Mouse (Mus musculus): ENCODE results near the gene Cdc20. TPM values are rescaled to one million over a fixed set of nuclear protein-coding genes. Genes with fewer than 3 reads are reported as not detected.

The Cdc20 gene
- polyA plus RNA-seq, 1 experiment from 2014 or later: 13.3 TPM

DNA sequence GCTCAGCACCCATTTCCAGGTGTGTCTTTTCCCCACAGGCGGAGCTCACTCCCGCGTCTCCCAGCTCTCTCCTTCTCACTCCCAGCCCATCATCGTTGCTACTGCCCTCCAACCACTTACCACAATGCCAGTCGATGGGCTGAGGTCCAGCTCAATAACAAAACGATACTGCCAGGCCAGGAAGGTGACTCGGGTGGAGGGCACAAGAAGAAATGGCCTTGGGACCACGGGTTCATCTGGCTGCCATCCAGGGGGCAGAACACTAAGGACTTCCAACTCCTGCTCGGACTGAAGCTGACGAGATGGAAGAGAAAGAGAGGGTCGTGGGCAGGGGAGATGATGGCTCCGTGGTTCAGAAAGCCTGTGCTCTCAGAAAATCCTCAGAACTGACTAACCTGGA is 34.5 kb downstream of the Cdc20 start:
- no peak overlapping the region for H3K9ac ChIP-seq (replicated peaks; ENCODE audit: low read depth, low read length)
- H3K36me3 ChIP-seq (ENCODE audit: control insufficient read depth, insufficient read depth, low read length): peaks cover 45% of the 10 kb centered on the region
- no peak overlapping the region for H3K27ac ChIP-seq (ENCODE audit: low read depth, low read length)
- no peaks in the 10 kb centered on the region for H3K4me1 ChIP-seq (ENCODE audit: control insufficient read depth, insufficient read depth, low read length)
- 92% methylated on average over 12 of the region's 12 CpGs for WGBS
- no peaks in the 10 kb centered on the region for H3K27me3 ChIP-seq (ENCODE audit: control insufficient read depth, insufficient read depth, low read length)
- H3K4me3 ChIP-seq (ENCODE audit: low read depth, low read length): no peak overlapping the region
- ATAC-seq (ENCODE audit: low read depth): no peak
- no peak overlapping the region for H3K4me2 ChIP-seq (ENCODE audit: low read depth, low read length)
- H3K9me3 ChIP-seq (ENCODE audit: control insufficient read depth, low read length): no peaks in the 10 kb centered on the region

DNA sequence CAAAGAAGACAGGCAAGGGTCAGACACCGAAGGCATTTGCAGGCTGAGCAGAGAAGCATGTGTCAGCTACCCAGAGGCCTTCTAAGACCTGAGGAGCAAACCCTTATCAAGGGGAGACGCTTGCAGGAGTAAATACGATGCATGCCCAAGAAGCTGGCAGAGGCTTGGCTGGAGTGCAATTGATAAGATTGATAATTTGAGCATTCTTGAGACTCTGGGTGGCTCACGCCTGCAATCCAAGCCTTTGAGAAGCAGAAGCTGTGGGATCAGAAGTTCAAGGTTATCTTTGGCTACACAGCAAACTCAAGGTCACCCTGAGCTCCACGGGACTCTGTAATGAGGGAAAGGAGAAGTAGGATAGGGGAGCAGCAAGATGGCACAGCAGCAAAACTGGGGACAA is 35.2 kb downstream of the Cdc20 start:
- no peak overlapping the region for H3K4me2 ChIP-seq (ENCODE audit: low read depth, low read length)
- no peaks in the 10 kb centered on the region for H3K4me1 ChIP-seq (ENCODE audit: control insufficient read depth, insufficient read depth, low read length)
- H3K4me3 ChIP-seq (ENCODE audit: low read depth, low read length): no peak overlapping the region
- H3K27me3 ChIP-seq (ENCODE audit: control insufficient read depth, insufficient read depth, low read length): no peaks in the 10 kb centered on the region
- H3K9ac ChIP-seq (replicated peaks; ENCODE audit: low read depth, low read length): no peak overlapping the region
- 93% methylated on average over 5 of the region's 5 CpGs for WGBS
- no peak for ATAC-seq (ENCODE audit: low read depth)
- H3K36me3 ChIP-seq (ENCODE audit: control insufficient read depth, insufficient read depth, low read length): peaks cover 53% of the 10 kb centered on the region
- H3K27ac ChIP-seq (ENCODE audit: low read depth, low read length): no peak overlapping the region
- no peaks in the 10 kb centered on the region for H3K9me3 ChIP-seq (ENCODE audit: control insufficient read depth, low read length)

DNA sequence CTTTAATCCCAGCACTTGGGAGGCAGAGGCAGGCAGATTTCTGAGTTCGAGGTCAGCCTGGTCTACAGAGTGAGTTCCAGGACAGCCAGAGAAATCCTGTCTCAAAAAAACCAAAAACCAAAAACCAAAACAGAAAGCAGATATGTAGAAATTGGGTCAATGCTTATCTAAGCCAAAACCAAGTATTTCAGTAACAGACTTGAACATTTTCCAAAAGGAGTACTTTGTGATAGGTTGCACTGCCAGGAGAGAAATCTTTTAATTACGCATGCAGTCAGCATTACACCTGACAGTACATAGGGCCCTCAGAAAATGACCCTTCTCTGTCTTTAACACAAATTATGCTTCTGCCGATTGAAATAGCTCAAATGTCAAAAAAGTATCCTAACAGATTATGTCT is 35.7 kb downstream of the Cdc20 start:
- Histone ChIP-seq H3K9ac (replicated peaks; ENCODE audit: low read depth, low read length) (no peak overlapping the region), H3K4me1 (ENCODE audit: control insufficient read depth, insufficient read depth, low read length) (no peaks in the 10 kb centered on the region), H3K27me3 (ENCODE audit: control insufficient read depth, insufficient read depth, low read length) (no peaks in the 10 kb centered on the region), H3K9me3 (ENCODE audit: control insufficient read depth, low read length) (no peaks in the 10 kb centered on the region), H3K36me3 (ENCODE audit: control insufficient read depth, insufficient read depth, low read length) (peaks cover 57% of the 10 kb centered on the region), H3K4me3 (ENCODE audit: low read depth, low read length) (no peak overlapping the region), H3K4me2 (ENCODE audit: low read depth, low read length) (no peak overlapping the region), H3K27ac (ENCODE audit: low read depth, low read length) (no peak overlapping the region)
- 95% methylated on average over 3 of the region's 3 CpGs for WGBS
- no peak for ATAC-seq (ENCODE audit: low read depth)

DNA sequence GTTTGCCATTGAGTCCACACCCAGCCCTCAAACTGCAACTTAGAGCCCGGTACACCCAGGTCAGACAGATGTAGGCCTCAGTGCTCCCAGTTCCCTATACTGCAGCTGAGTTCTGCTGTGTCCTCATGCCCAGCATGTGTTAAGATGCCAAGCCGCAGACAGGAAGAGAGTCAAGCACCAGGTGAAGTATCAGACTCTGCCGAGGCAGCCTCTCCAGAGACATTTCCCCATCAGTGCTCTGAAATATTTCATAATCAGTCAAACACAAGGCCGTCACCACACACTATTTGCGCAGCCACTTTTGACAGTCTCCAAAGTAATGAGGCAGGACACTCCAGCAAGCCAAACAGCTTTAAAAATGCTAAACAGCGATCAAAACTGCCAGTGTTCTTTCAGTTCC is 38.8 kb downstream of the Cdc20 start:
- H3K4me3 ChIP-seq (ENCODE audit: low read depth, low read length): no peak overlapping the region
- no peak overlapping the region for H3K9ac ChIP-seq (replicated peaks; ENCODE audit: low read depth, low read length)
- H3K4me2 ChIP-seq (ENCODE audit: low read depth, low read length): no peak overlapping the region
- 97% methylated on average over 6 of the region's 6 CpGs for WGBS
- H3K27ac ChIP-seq (ENCODE audit: low read depth, low read length): no peak overlapping the region
- peaks cover 78% of the 10 kb centered on the region for H3K36me3 ChIP-seq (ENCODE audit: control insufficient read depth, insufficient read depth, low read length)
- H3K9me3 ChIP-seq (ENCODE audit: control insufficient read depth, low read length): no peaks in the 10 kb centered on the region
- no peaks in the 10 kb centered on the region for H3K27me3 ChIP-seq (ENCODE audit: control insufficient read depth, insufficient read depth, low read length)
- no peaks in the 10 kb centered on the region for H3K4me1 ChIP-seq (ENCODE audit: control insufficient read depth, insufficient read depth, low read length)
- no peak for ATAC-seq (ENCODE audit: low read depth)

DNA sequence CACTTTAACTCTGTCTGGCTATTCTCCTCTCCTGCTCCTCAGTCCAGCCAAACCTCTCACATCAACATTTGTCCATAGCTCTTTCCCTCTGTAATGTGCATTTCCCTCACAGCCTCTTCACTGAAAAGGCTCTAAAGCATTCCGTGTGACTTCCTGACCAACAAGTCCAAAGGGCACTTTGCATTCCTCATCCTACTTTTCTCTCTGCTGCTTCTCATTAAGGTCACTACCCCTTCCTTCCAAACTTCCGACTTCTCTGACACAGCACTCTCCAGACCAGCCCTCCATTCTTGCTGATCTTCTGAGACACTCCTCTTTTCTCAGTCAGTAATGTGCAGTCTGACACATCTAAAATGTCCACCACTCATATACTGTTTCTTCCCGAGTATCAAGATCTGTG is 40.7 kb downstream of the Cdc20 start:
- H3K27me3 ChIP-seq (ENCODE audit: control insufficient read depth, insufficient read depth, low read length): no peaks in the 10 kb centered on the region
- no peaks in the 10 kb centered on the region for H3K9me3 ChIP-seq (ENCODE audit: control insufficient read depth, low read length)
- H3K27ac ChIP-seq (ENCODE audit: low read depth, low read length): no peak overlapping the region
- H3K4me1 ChIP-seq (ENCODE audit: control insufficient read depth, insufficient read depth, low read length): no peaks in the 10 kb centered on the region
- H3K36me3 ChIP-seq (ENCODE audit: control insufficient read depth, insufficient read depth, low read length): peaks cover 85% of the 10 kb centered on the region
- ATAC-seq (ENCODE audit: low read depth): no peak
- no peak overlapping the region for H3K4me2 ChIP-seq (ENCODE audit: low read depth, low read length)
- no peak overlapping the region for H3K4me3 ChIP-seq (ENCODE audit: low read depth, low read length)
- 83% methylated on average over 3 of the region's 3 CpGs for WGBS
- no peak overlapping the region for H3K9ac ChIP-seq (replicated peaks; ENCODE audit: low read depth, low read length)

DNA sequence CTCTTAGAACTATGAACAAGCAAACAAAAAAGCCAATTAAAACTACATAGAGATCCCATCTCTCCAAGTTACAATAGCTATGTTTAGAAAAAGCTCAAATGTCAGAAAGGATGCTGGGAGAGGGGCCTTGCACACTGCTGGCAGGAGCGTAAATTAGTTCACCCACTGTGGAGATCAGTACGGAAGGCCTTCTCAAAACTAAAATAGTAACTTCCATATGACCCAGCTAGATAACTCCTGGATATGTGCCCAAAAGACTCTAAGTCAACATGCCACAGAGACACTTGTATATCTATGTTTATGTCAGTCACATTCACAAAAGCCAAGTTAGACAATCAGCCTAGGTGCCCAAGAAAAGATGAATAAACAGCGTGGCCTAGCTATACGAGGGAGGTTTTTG is 41.9 kb downstream of the Cdc20 start:
- ATAC-seq (ENCODE audit: low read depth): no peak
- 86% methylated on average over 4 of the region's 4 CpGs for WGBS
- H3K36me3 ChIP-seq (ENCODE audit: control insufficient read depth, insufficient read depth, low read length): peaks cover 85% of the 10 kb centered on the region

DNA sequence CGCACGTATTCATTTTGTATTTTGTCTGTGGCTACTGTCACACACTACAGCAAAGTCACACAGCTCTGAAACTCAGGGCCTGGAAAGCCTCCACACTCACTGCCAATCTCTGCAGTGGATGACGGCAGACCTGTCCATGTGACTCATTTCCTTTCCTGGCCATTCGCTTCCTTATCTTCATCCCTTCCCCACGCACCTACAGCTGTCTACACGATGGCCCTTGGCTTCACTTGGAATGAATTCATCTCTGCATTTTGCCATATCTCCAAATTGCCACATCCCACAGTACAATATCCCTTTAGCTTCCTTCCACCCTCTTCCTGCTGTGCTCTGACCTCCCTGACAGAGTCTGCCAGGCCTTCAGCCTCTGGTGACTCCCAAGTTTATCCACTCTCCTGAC is 42.6 kb downstream of the Cdc20 start:
- WGBS: 93% methylated on average over 6 of the region's 6 CpGs
- no peaks in the 10 kb centered on the region for H3K9me3 ChIP-seq (ENCODE audit: control insufficient read depth, low read length)
- H3K4me3 ChIP-seq (ENCODE audit: low read depth, low read length): no peak overlapping the region
- no peak overlapping the region for H3K9ac ChIP-seq (replicated peaks; ENCODE audit: low read depth, low read length)
- ATAC-seq (ENCODE audit: low read depth): no peak
- H3K27ac ChIP-seq (ENCODE audit: low read depth, low read length): no peak overlapping the region
- no peaks in the 10 kb centered on the region for H3K4me1 ChIP-seq (ENCODE audit: control insufficient read depth, insufficient read depth, low read length)
- H3K36me3 ChIP-seq (ENCODE audit: control insufficient read depth, insufficient read depth, low read length): peaks cover 85% of the 10 kb centered on the region
- no peaks in the 10 kb centered on the region for H3K27me3 ChIP-seq (ENCODE audit: control insufficient read depth, insufficient read depth, low read length)
- H3K4me2 ChIP-seq (ENCODE audit: low read depth, low read length): no peak overlapping the region

More for the DNA sequence above, 41.9 kb downstream of the Cdc20 start:
- Histone ChIP-seq H3K4me3 (ENCODE audit: low read depth, low read length) (no peak overlapping the region), H3K27ac (ENCODE audit: low read depth, low read length) (no peak overlapping the region), H3K9me3 (ENCODE audit: control insufficient read depth, low read length) (no peaks in the 10 kb centered on the region), H3K4me1 (ENCODE audit: control insufficient read depth, insufficient read depth, low read length) (no peaks in the 10 kb centered on the region), H3K27me3 (ENCODE audit: control insufficient read depth, insufficient read depth, low read length) (no peaks in the 10 kb centered on the region), H3K4me2 (ENCODE audit: low read depth, low read length) (no peak overlapping the region), H3K9ac (replicated peaks; ENCODE audit: low read depth, low read length) (no peak overlapping the region)

DNA sequence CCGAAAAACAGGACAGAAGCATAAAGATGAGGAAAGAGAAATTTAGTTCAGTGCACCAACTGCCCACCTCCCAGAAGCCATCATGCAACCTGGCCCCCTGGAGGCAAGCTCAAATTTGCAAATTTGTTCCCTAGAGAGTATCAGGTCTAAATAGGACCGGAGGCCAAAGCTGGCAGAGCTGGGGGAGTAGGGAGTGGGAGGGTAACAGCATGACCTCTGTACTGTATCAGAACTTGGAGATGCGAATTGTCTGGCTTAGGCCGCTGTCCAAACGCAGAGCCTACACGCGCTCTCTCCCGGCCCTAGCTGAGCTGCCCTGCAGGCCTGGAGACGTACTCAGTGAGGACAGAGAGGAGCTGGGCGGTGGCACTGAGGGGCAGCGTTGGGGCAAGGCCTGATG is 47.0 kb downstream of the Cdc20 start:
- H3K4me1 ChIP-seq (ENCODE audit: control insufficient read depth, insufficient read depth, low read length): no peaks in the 10 kb centered on the region

DNA sequence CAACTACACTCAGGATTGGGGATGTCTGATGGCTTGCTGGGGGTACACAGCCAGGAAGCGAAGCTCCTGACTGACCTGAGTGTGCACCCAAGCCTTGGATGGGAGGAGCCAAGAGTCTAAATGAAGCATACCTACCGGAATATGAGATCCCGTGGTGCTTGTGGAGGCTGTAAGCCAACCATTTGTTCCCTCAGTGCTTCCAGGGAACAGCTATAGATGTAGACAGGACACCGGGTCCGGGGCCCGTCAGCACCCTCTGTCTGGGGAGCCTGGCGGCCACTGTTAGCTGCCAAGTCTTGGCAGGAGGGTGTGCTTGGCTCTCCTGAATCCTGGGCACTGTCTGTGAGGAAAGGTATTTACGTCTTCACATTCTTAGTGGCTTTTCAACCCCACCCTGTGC is 49.8 kb downstream of the Cdc20 start:
- no peak overlapping the region for H3K27ac ChIP-seq (ENCODE audit: low read depth, low read length)
- ATAC-seq (ENCODE audit: low read depth): no peak
- WGBS: 96% methylated on average over 8 of the region's 8 CpGs
- H3K9me3 ChIP-seq (ENCODE audit: control insufficient read depth, low read length): no peaks in the 10 kb centered on the region
- H3K4me3 ChIP-seq (ENCODE audit: low read depth, low read length): no peak overlapping the region
- H3K27me3 ChIP-seq (ENCODE audit: control insufficient read depth, insufficient read depth, low read length): no peaks in the 10 kb centered on the region
- no peak overlapping the region for H3K9ac ChIP-seq (replicated peaks; ENCODE audit: low read depth, low read length)
- no peak overlapping the region for H3K4me2 ChIP-seq (ENCODE audit: low read depth, low read length)
- peaks cover 74% of the 10 kb centered on the region for H3K36me3 ChIP-seq (ENCODE audit: control insufficient read depth, insufficient read depth, low read length)
- no peaks in the 10 kb centered on the region for H3K4me1 ChIP-seq (ENCODE audit: control insufficient read depth, insufficient read depth, low read length)

More for the DNA sequence above, 47.0 kb downstream of the Cdc20 start:
- Histone ChIP-seq H3K27ac (ENCODE audit: low read depth, low read length) (no peak overlapping the region), H3K4me3 (ENCODE audit: low read depth, low read length) (no peak overlapping the region), H3K9ac (replicated peaks; ENCODE audit: low read depth, low read length) (no peak overlapping the region), H3K9me3 (ENCODE audit: control insufficient read depth, low read length) (no peaks in the 10 kb centered on the region), H3K4me2 (ENCODE audit: low read depth, low read length) (no peak overlapping the region), H3K27me3 (ENCODE audit: control insufficient read depth, insufficient read depth, low read length) (no peaks in the 10 kb centered on the region), H3K36me3 (ENCODE audit: control insufficient read depth, insufficient read depth, low read length) (peaks cover 86% of the 10 kb centered on the region)
- WGBS: 96% methylated on average over 11 of the region's 11 CpGs
- no peak for ATAC-seq (ENCODE audit: low read depth)

DNA sequence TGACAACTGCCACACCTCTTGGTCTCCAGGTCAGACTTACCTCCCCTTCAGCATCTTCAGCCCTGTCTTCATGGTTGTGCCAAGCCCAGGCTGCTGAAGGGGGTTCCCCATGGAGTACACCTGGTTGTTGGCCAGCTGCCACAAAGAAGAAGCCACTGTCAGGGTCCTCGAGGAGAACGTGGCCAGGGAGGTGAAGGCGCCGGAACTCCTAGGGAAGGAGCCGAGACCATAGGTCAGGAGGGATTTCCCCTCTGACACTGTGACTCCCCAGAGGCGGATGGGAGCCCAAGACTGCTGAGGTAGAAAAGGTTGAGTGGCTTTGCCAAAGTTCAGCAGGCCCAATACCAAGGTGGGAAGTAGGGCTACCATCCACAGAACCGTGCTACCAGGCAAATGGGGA is 53.9 kb downstream of the Cdc20 start:
- peaks cover 63% of the 10 kb centered on the region for H3K36me3 ChIP-seq (ENCODE audit: control insufficient read depth, insufficient read depth, low read length)
- no peak overlapping the region for H3K4me3 ChIP-seq (ENCODE audit: low read depth, low read length)
- 96% methylated on average over 7 of the region's 7 CpGs for WGBS
- no peak overlapping the region for H3K27ac ChIP-seq (ENCODE audit: low read depth, low read length)
- no peak overlapping the region for H3K9ac ChIP-seq (replicated peaks; ENCODE audit: low read depth, low read length)
- no peak overlapping the region for H3K4me2 ChIP-seq (ENCODE audit: low read depth, low read length)
- no peaks in the 10 kb centered on the region for H3K27me3 ChIP-seq (ENCODE audit: control insufficient read depth, insufficient read depth, low read length)
- no peak for ATAC-seq (ENCODE audit: low read depth)
- no peaks in the 10 kb centered on the region for H3K4me1 ChIP-seq (ENCODE audit: control insufficient read depth, insufficient read depth, low read length)
- H3K9me3 ChIP-seq (ENCODE audit: control insufficient read depth, low read length): no peaks in the 10 kb centered on the region
